Mouse (Mus musculus): ENCODE measurements around the gene Rps6kb2.

Gene Rps6kb2

DNA sequence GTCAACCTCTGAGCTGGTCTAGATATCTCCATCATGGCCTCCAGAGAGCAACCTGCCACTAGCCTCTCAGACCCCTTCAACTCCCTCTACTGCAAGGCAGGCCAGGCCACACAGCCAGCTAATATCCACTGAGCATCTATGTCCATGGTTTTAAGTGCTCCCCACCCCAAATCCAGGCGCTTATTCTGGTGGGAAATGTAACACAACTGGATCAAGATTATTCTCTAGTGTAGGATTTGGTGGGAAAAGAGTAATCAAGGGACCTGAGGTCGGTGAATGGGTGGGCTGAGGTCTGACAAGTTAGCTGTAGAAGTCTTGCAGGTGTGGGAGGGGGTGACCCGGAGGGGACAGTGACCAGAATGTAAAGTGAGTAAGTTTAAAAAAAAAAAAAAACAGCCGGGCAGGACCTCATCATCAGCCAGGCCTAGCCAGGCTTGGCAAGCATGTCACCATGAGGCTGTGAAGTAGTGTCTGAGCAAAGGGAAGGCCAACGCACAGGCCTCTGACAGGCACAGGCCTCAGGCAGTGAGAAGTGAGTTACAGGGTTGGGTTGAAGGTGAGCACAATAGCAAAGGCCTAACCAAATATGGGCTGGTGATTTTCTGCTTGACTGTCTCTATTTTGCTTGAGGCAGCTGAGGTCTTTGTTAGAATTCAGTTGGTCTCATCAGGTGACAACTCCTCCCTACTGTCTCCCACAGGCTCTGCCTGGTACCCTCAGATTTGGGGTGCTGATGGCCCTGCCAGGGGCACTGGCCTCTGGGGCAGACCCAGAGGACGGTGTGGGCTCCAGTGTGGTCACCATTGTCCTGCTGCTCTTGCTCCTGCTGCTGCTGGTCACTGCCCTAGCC is 7.7 kb downstream of the Rps6kb2 start:
- no peak for ATAC-seq (ENCODE audit: low TSS enrichment)

DNA sequence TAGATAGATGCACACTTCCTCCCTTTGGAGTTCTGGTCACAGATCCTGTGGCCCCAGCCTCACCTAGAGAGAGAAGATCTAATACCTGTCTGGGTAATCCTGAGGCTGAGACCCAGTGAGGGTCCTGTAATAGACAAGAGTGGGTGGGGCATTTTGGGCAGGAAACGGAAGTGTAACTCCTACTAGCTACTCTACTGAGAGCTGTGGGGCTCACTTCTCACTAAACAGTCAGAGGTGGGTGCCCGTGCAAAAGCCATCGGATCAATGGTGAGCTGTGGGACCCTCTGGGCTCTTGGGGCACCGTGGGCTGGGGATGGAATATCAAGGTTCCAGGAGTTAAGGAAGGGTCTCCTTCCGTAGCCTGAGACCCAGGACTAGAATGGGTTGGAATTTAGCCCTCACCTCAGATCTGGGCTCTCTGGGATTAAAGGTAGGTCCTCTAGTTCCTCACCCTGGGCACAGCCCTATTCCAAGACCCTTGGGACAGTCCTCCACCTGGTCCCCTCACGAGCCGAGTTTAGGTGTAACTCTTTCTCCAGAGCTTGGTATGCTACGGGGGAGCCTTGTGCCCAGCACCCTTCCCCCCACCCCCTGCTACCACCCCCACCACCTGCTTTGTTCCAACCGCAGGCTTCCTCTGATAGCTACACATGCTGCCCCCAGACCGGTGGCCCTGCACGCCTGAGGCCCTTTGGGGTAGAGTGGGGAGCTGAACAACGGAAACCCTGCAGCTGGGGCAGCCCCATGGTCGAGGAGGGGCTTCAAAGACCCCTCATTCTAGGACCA is 8.5 kb downstream of the Rps6kb2 start:
- ATAC-seq (ENCODE audit: low TSS enrichment) = no peak

DNA sequence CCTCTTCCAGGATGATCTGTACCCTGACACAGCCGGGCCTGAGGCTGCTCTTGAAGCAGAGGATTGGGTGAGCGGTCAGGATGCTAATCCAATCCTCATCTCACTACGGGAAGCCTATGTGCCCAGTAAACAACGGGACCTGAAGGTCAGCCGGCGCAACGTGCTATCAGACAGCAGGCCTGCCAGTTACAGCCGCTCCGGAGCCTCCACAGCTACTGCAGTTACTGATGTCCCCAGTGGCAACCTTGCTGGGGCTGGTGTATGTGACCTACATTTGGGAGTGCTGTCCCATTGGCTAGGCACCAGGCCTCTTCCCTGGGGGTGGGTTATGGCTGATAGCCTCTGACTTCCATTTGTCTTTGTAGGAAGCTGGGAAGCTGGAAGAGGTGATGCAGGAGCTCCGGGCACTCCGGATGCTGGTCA is 9.9 kb downstream of the Rps6kb2 start, which contains the start of gene Ptprcap:
Gene Ptprcap, plus strand, starts transcription at position 373 of the 423 bp plus-strand sequence.
- ATAC-seq (ENCODE audit: low TSS enrichment) = no peak

DNA sequence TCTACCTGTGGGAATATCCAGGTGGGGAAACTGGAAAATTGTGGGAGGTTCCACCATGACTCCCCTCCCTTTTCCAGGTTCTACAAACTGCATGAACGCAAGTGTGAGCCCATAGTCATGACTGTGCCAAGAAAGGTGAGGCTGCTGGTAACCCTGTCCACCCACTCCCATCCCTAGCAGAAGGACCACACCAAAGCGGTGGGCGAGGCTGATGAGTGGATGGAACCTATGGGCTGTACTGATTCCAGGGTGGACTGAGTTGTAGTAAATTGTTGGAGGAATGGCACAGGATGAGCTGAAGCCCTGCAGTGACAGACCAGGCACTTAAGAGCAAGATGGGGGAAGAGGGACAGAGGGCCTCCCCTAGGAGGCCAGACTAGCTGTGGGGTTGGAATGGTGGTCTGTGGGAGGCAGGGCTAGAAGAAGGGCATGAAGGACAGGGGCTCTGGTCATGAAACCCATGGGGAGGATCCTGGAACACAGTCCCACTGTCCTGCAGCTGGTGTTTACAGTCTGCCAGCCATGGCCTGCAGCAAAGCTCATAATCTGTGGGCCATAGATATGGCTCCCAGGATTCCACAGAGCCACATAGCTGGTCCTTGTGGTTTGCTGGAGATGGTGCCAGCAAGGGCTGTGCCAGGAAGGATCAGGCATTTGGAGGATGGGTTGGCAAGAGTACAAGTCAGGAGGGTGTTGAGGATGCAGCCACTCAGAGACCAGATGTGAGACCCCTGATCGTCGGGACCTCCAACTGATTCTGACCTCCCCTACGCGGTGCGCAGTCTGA is 10.5 kb downstream of the Rps6kb2 start:
- ATAC-seq (ENCODE audit: low TSS enrichment) = no peak

DNA sequence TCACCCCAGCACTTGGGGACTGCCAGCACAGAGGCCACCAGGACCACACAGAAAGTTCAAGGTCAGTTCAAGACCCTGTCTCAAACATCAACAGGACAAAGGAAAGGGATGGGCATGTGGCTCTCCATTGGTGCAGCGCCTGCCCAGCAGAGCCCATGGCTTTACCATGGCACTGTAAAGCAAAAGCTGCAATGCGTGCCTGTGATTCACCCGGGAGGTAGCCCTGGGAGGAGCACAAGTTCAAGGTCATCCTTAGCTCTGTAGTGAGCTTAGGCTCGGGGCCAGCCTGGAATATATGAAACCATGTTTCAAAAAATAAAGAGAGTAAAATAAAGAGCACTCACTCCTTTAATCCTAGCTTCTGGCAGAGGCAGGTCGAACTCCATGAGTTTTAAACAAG is 11.3 kb downstream of the Rps6kb2 start:
- ATAC-seq (ENCODE audit: low TSS enrichment) = no peak

DNA sequence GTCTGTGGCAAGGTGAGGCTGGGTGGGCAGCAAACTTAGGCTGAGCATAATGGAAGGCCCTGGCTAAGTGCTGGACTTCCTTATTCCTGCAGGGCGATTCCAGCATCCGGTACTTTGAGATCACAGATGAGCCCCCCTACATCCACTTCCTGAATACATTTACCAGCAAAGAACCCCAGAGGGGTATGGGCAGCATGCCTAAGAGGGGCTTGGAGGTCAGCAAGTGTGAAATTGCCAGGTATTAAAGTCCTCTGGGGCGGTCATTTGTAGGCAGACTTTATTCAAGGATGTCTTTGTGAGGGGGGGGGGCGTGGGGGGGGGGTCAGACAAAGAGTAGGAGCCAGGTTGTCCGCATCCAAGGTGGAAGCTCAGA is 11.7 kb downstream of the Rps6kb2 start:
- ATAC-seq (ENCODE audit: low TSS enrichment) = no peak

DNA sequence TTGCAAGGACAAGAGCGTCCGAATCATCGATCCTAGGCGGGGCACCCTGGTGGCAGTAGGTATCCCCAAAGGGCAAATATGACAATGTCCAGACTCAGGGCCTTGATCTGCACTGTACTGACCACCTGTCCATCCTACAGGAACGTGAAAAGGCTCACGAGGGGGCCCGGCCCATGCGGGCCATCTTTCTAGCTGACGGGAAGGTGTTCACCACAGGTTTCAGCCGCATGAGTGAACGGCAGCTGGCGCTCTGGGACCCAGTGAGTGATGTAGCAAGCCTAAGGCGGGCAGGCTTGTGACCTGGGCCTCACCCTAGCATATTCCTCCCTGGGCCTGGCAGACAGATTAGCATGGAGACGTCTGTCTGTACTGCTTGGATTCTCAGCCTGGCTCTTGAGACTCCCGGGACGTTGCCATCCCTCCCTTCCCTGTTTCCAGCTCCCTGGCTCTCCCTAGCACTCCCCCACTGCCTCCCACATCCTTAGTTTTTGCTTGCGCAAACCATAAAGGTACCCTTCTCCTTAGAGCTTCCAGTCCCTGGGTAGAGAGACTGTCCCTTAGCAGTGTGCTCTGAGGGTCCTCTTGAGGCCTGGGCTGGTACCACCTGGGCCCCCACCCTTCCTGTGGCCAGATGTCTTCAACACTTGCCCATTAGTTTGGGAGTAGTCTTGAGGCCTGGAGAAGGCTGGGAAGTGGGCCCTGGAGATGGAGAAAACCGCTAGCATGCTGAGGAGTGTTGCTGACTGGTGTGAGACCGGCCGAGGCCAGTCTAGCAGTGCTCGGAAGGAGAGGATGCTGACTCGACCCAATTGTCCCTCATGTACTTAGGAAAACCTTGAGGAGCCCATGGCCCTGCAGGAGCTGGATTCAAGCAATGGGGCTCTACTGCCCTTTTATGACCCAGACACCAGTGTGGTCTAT is 12.3 kb downstream of the Rps6kb2 start:
- ATAC-seq (ENCODE audit: low TSS enrichment) = no peak

DNA sequence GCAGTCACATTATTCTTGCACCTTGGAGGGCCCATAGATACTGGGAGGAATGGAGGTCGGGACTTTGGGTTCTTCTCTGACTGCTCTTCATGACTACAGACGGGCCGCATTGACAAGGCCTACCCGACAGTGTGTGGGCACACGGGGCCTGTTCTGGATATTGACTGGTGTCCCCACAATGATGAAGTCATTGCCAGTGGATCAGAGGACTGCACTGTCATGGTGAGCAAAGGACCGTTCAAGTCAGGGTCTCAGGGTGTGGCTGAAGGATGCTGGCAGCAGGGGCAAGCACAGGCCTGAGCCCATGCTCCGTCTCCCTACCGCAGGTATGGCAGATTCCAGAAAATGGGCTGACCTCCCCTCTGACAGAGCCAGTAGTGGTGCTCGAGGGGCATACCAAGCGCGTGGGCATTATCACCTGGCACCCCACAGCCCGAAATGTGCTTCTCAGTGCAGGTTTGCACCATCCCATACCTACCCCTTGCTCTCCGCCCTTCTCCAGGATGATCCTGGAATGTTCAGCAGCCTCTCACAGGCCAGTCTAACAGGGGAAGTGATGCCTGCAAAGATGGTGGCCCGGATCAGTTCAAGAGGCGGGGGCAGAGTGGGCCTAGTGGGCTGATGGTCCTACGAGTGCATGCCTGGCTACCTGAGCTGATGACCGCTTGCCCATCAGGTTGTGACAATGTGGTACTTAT is 13.2 kb downstream of the Rps6kb2 start:
- ATAC-seq (ENCODE audit: low TSS enrichment) = no peak

DNA sequence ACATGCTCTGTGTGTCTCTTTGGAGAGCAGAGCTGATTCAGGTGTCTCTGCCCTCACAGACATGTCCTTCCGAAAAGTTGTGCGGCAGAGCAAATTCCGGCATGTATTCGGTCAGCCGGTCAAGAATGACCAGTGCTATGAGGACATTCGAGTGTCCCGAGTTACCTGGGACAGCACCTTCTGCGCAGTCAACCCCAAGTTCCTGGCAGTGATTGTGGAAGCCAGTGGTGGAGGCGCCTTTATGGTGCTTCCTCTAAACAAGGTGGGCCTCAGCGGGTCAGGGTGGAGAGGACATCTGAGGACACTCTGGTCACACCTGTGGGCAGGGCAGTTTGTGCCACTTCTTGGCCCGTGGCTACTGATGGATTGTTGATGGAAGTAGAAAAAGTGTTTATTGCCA is 13.9 kb downstream of the Rps6kb2 start:
- ATAC-seq (ENCODE audit: low TSS enrichment) = no peak

DNA sequence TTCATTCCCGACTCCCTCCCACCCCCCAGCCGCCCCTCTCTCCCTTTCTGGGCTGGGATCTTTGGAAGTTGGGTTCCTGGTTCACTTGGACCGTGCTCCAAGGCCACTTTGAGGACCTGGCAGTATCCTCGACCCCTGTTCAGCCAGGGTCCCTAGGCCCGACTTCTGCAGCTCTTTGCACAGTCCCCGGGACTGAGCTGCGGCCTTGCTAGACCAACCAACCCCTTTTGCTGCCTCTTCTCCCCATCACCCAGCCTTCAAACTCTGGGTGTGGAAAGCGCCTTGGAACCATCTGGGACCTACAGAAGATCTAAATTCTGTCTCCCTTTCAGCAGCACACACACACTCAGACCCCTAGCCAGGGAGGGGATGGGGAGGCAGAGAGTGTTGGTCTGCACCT is 14.3 kb downstream of the Rps6kb2 start:
- no peak for ATAC-seq (ENCODE audit: low TSS enrichment)

DNA sequence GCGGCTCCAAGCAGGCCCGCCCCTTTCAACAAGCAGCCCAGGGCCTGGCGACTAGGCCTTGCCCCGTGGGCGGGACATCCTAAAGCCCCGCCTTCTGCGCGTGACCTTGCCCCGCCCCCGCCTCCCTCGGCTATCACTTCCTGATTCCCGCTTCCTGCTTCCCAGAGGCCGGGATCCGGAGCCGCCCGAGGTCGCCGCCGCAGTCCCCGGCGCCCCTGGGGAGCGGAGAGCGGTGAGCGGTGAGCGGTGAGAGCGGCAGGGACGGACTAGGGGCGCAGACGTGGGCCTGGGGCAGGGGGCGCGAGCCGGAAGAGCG is 14.7 kb downstream of the Rps6kb2 start, which contains the start of gene Coro1b:
Gene Coro1b, plus strand, starts transcription at position 129 of the 316 bp plus-strand sequence.
- ATAC-seq (ENCODE audit: low TSS enrichment) = peak; percentile 66

DNA sequence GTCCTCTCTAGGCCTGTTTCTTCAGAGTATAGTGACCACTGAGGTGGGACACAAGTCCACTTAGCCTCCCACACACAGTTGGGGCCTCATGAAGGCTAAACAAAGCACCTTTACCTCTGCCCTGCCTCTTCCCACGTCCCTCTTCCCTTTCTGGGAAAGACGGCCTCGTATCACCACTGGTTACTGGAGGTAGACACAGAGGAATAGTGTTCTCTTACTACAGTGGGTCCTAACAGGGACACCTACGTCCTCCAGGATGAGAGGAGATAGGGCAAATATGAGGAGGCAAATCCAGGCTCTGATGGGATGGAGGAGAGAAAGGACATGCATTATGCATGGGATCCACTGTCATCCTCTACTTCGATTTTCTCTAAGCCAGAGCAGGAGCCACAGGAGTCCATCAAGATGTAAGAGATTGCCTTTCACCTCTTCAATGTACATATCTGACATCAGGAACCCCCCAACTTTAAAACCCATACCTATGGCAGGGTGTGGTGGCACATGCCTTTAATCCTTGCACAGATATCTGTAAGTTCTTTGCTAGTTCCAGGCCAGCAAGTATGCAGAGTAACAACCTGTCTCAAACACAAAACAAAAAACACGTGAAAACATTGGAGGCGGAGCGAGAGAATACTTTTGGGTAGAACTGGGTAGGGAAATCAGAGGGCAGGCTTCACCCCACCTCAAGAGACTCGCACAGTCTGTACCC is 15.2 kb downstream of the Rps6kb2 start:
- no peak for ATAC-seq (ENCODE audit: low TSS enrichment)

DNA sequence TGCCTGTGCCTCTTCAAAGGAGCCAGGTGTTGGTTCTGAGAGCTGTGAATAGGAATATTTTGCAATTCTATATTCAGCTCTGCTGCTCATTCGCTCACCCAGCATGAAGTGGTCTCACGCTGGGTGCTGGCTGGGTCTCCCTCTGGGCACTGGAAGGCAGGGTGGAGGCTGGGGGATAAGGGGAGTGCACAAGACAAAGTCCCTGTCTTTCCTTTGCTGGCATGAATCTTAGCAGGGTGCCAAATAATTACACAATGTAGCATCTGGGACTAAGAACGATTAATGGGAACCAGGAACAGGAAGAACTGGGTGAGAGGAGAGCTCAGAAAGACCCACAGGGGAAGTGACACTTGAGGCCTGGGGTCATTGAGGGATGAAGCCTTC is 16.1 kb downstream of the Rps6kb2 start:
- no peak for ATAC-seq (ENCODE audit: low TSS enrichment)

DNA sequence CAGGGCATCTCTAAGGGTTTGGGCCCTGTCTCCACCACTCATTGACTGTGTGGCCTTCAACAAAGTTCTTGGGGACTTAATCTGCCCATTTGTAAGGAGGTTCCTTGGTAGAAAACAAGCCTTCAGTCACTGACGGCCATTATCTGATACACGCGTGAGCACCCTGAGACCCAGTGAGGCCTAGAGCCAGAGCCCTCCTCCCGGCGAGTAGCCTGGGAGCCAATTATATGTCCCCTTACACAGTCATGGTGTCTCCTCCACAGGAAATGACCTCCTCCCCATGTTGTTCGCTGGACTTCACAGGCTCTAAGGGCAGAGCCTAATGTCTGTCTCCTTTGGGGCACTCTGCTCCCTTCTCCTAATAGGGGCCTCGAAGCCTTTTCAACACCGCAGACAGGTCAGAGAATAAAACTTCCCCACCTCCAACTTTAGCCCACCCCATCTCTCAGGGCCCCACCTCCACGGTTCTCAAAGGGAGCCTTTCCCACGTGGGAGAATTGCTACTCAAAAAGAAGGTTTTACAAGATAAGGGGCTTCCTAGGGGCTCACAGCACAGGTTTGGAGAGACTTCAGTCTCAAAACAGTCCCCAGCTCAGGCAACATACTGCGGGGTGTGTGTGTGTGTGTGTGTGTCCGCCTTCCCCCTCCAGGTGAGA is 16.7 kb downstream of the Rps6kb2 start:
- no peak for ATAC-seq (ENCODE audit: low TSS enrichment)

DNA sequence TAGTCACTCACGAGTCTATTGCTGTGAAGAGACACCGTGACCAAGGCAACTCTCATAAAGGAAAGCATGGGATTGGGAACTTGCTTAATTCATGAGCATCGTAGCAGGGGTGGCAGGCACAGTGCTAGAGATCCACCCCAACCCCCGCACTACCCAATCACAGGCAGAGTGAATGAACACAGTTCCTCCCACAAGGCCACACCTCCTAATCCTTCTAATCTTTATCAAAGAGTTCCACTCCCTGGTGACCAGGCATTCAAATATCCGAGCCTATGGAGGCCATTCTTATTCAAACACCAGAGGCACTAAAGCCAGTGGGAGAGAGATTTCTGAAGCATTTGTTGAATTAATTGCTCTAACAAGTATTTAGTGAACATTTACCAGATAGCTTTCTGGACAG is 17.2 kb downstream of the Rps6kb2 start:
- no peak for ATAC-seq (ENCODE audit: low TSS enrichment)

DNA sequence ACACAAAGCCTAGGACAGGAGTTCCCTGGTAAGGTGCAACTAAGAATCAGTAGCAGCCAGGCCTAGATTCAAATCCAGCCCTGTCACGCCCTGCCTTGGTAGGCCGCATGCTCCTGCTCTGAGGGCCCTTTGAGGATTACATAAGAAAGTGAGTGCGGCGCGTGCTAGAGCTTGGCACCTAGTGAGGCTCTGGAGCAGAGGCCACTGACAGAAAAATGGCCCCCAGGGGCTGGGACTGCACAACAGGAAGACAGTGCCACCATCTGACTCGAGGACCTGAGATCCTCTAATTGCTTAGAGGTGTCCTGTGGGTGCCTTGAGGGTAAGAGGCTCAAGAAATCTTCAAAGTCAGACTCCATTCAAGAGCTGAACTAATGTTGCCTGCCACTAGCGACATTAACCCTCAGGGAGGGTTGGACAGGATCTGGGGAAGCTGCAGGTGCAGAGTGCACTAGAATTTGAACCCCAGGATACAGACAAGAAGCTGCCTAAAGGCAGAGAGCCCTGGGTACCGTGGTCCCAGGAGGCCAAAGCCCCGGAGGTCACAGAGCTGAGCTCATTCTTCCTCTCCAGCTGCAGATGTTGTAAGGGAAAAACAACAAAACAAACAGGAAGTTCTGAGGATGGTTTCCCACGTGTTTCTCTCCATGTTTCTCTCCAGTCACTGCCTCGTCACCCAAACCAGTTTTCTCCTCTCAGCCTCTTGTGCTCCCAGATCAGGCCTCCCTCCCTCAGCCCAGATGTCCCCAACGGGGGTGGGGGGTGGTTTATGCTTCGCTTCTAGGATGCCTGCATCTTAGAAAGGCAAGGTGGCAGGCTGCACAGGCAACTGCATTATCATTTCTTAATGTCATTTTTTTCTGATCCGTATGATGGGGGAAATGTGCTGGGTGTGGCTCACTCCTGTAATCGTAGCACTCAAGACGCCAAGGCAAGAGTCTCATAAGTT is 18.3 kb downstream of the Rps6kb2 start:
- no peak for ATAC-seq (ENCODE audit: low TSS enrichment)

DNA sequence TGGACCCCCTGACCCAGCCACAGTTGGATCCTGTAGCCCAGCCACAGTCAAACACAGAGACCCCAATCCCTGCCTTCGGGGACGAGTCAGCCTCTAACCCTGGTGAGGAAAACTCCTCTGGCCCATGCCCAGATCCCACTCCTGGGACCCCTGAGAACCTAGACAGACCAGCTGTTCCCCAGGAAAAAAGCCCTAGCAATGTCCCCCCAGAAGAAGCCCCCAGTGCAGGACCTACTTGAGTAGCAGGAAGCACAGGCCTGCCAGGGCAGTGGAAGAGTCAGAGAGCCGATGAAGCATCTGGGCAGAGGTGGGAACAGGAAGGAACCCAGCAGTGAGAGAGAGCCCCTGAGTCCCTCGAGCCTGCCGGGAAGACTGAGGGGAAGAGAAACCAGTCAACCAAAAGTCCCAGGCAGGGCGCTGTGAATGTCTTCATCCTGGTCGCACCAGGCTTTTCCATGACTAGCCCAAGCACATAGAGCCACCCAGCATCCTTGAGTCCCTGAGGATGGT is 19.3 kb downstream of the Rps6kb2 start, which contains the start of gene Cabp4:
Gene Cabp4, minus strand, starts transcription at position 275 of the 510 bp plus-strand sequence.
- no peak for ATAC-seq (ENCODE audit: low TSS enrichment)

Measured in frontal cortex, adult (tissue).